Mouse (Mus musculus): ENCODE data around the gene AC141477.1. TPM values are rescaled to one million over a fixed set of nuclear protein-coding genes. Genes with fewer than 3 reads are reported as not detected.

Gene AC141477.1
- polyA plus RNA-seq, 1 experiment from 2014 or later, result 1.5 TPM

- no peaks in the 10 kb centered on the region for H3K4me1 ChIP-seq (replicated peaks; ENCODE audit: control insufficient read depth, insufficient read depth)
- no peak overlapping the region for H3K27ac ChIP-seq (replicated peaks)
- peaks cover 29% of the 10 kb centered on the region for H3K36me3 ChIP-seq (ENCODE audit: control insufficient read depth, insufficient read depth, low read length)
- H3K9me3 ChIP-seq (ENCODE audit: control insufficient read depth, low read length), result no peaks in the 10 kb centered on the region
- H3K9ac ChIP-seq (ENCODE audit: low read length), result no peak overlapping the region
- WGBS, result 82% methylated on average over 9 of the region's 9 CpGs
- ATAC-seq (ENCODE audit: low FRiP score, low TSS enrichment), result no peak
- peak; percentile 59 for TF ChIP-seq CTCF (IDR thresholded peaks at IDR 0.05; ENCODE audit: low read depth)
- TF ChIP-seq EP300 (optimal IDR thresholded peaks at IDR 0.05), result no peak
- DNase-seq (ENCODE audit: low spot score), result peak; percentile 21
- H3K4me2 ChIP-seq (replicated peaks; ENCODE audit: low read depth), result no peak overlapping the region
- H3K27me3 ChIP-seq (ENCODE audit: control insufficient read depth, insufficient read depth, low read length), result no peaks in the 10 kb centered on the region
- H3K4me3 ChIP-seq (ENCODE audit: low read depth, low read length), result no peak overlapping the region
Measured at GRCm38 (mm10) chr10:76391786-76392185, 48.5 kb downstream of the AC141477.1 start.

GRCm38 (mm10) chr10:76391166-76391565 lies 49.1 kb downstream of the AC141477.1 start:
- no peaks in the 10 kb centered on the region for H3K27me3 ChIP-seq (ENCODE audit: control insufficient read depth, insufficient read depth, low read length)
- DNase-seq (ENCODE audit: low spot score) (no peak), ATAC-seq (ENCODE audit: low FRiP score, low TSS enrichment) (no peak)
- H3K9ac ChIP-seq (ENCODE audit: low read length), result no peak overlapping the region
- H3K27ac ChIP-seq (replicated peaks), result no peak overlapping the region
- TF ChIP-seq CTCF (IDR thresholded peaks at IDR 0.05; ENCODE audit: low read depth) (no peak), EP300 (optimal IDR thresholded peaks at IDR 0.05) (no peak)
- H3K4me1 ChIP-seq (replicated peaks; ENCODE audit: control insufficient read depth, insufficient read depth), result no peaks in the 10 kb centered on the region
- 94% methylated on average over 9 of the region's 9 CpGs for WGBS
- H3K4me2 ChIP-seq (replicated peaks; ENCODE audit: low read depth), result no peak overlapping the region
- no peaks in the 10 kb centered on the region for H3K9me3 ChIP-seq (ENCODE audit: control insufficient read depth, low read length)
- no peak overlapping the region for H3K4me3 ChIP-seq (ENCODE audit: low read depth, low read length)
- H3K36me3 ChIP-seq (ENCODE audit: control insufficient read depth, insufficient read depth, low read length), result peaks cover 34% of the 10 kb centered on the region

Other genes with a start within 250 kb of the AC141477.1 start
- 26.3 and 28.0 TPM in 2 replicates for gene Prmt2, start 202.6 kb downstream of the AC141477.1 start, polyA plus RNA-seq (2015; fragmentation: Nextera tagmentation; extraction: Ambion mirVana)
- gene S100b, start 186.6 kb downstream of the AC141477.1 start, polyA plus RNA-seq (2015; fragmentation: Nextera tagmentation; extraction: Ambion mirVana), result 2.1 and 2.6 TPM in 2 replicates
- 4.0 and 4.5 TPM in 2 replicates for gene Dip2a, start 95.2 kb downstream of the AC141477.1 start, polyA plus RNA-seq (2015; fragmentation: Nextera tagmentation; extraction: Ambion mirVana)
- 4.9 and 5.1 TPM in 2 replicates for gene Pcnt, start 2.3 kb upstream of the AC141477.1 start, polyA plus RNA-seq (2015; fragmentation: Nextera tagmentation; extraction: Ambion mirVana)
- gene 2610028H24Rik, start 8.6 kb upstream of the AC141477.1 start, polyA plus RNA-seq (2015; fragmentation: Nextera tagmentation; extraction: Ambion mirVana), result 0.07 and 0.10 TPM in 2 replicates
- gene Mcm3ap, start 28.5 kb upstream of the AC141477.1 start, polyA plus RNA-seq (2015; fragmentation: Nextera tagmentation; extraction: Ambion mirVana), result 22.7 and 24.4 TPM in 2 replicates
- gene Ybey, start 28.7 kb upstream of the AC141477.1 start, polyA plus RNA-seq (2015; fragmentation: Nextera tagmentation; extraction: Ambion mirVana), result 3.4 and 3.7 TPM in 2 replicates
- gene Lss, start 91.1 kb upstream of the AC141477.1 start, polyA plus RNA-seq (2015; fragmentation: Nextera tagmentation; extraction: Ambion mirVana), result 27.1 and 31.8 TPM in 2 replicates
- gene Spatc1l, start 121.8 kb upstream of the AC141477.1 start, polyA plus RNA-seq (2015; fragmentation: Nextera tagmentation; extraction: Ambion mirVana), result not detected in 2 replicates
- gene Ftcd, start 135.2 kb upstream of the AC141477.1 start, polyA plus RNA-seq (2015; fragmentation: Nextera tagmentation; extraction: Ambion mirVana), result 0.22 and 0.42 TPM in 2 replicates
- 145 TPM in 2 replicates for gene Col6a2, start 183.2 kb upstream of the AC141477.1 start, polyA plus RNA-seq (2015; fragmentation: Nextera tagmentation; extraction: Ambion mirVana)